Mouse (Mus musculus): ENCODE measurements around the gene Cd70. TPM values are rescaled to one million over a fixed set of nuclear protein-coding genes. Genes with fewer than 3 reads are reported as not detected.
"Not testable (repeated sequence)": the region's sequence is repeated elsewhere in the genome, so short reads cannot be mapped to it uniquely, and the experiment has no call there.

Gene Cd70
- polyA plus RNA-seq, 1 experiment from 2014 or later: not detected

- not testable (repeated sequence) for H3K4me1 ChIP-seq; H3K36me3 ChIP-seq; H3K4me3 ChIP-seq; H3K9me3 ChIP-seq; H3K27me3 ChIP-seq; H3K9ac ChIP-seq; H3K4me2 ChIP-seq; ATAC-seq (ENCODE audit: insufficient number of reproducible peaks, insufficient read depth, low FRiP score, low TSS enrichment, low read depth); H3K27ac ChIP-seq
- 15% methylated on average over 3 of the region's 3 CpGs for whole genome bisulfite sequencing
Observed at GRCm38 (mm10) chr17:57134021-57134420, 15.6 kb downstream of the Cd70 start.

GRCm38 (mm10) chr17:57131793-57132192 is 17.8 kb downstream of the Cd70 start:
- Histone ChIP-seq H3K27ac (no peak overlapping the region), H3K36me3 (no peaks in the 10 kb centered on the region), H3K4me1 (no peaks in the 10 kb centered on the region), H3K27me3 (no peaks in the 10 kb centered on the region), H3K9ac (no peak overlapping the region), H3K4me3 (no peak overlapping the region), H3K9me3 (no peaks in the 10 kb centered on the region), H3K4me2 (no peak overlapping the region)
- ATAC-seq (ENCODE audit: insufficient number of reproducible peaks, insufficient read depth, low FRiP score, low TSS enrichment, low read depth): no peak
- WGBS: 84% methylated on average over 1 of the region's 1 CpGs

- ATAC-seq (ENCODE audit: insufficient number of reproducible peaks, insufficient read depth, low FRiP score, low TSS enrichment, low read depth): no peak
- Histone ChIP-seq H3K4me3 (no peak overlapping the region), H3K9ac (no peak overlapping the region), H3K27ac (no peak overlapping the region), H3K27me3 (no peaks in the 10 kb centered on the region), H3K9me3 (no peaks in the 10 kb centered on the region), H3K36me3 (no peaks in the 10 kb centered on the region), H3K4me1 (no peaks in the 10 kb centered on the region), H3K4me2 (no peak overlapping the region)
- 62% methylated on average over 3 of the region's 3 CpGs for whole genome bisulfite sequencing
Observed at GRCm38 (mm10) chr17:57125853-57126622, 23.5 kb downstream of the Cd70 start.

- WGBS: 81% methylated on average over 4 of the region's 4 CpGs
- ATAC-seq (ENCODE audit: insufficient number of reproducible peaks, insufficient read depth, low FRiP score, low TSS enrichment, low read depth): no peak
- no peaks in the 10 kb centered on the region for H3K36me3 ChIP-seq
Observed at GRCm38 (mm10) chr17:57124792-57125191, 24.8 kb downstream of the Cd70 start.

GRCm38 (mm10) chr17:57123192-57124118 is 26.1 kb downstream of the Cd70 start:
- Histone ChIP-seq H3K27ac (no peak overlapping the region), H3K27me3 (no peaks in the 10 kb centered on the region), H3K9ac (no peak overlapping the region), H3K4me3 (no peak overlapping the region), H3K9me3 (no peaks in the 10 kb centered on the region), H3K4me2 (no peak overlapping the region), H3K4me1 (no peaks in the 10 kb centered on the region), H3K36me3 (no peaks in the 10 kb centered on the region)
- WGBS: 82% methylated on average over 11 of the region's 11 CpGs
- no peak for ATAC-seq (ENCODE audit: insufficient number of reproducible peaks, insufficient read depth, low FRiP score, low TSS enrichment, low read depth)

More at GRCm38 (mm10) chr17:57124792-57125191, 24.8 kb downstream of the Cd70 start:
- H3K4me2 ChIP-seq: no peak overlapping the region
- no peak overlapping the region for H3K27ac ChIP-seq
- no peaks in the 10 kb centered on the region for H3K4me1 ChIP-seq
- H3K4me3 ChIP-seq: no peak overlapping the region
- H3K9me3 ChIP-seq: no peaks in the 10 kb centered on the region
- no peaks in the 10 kb centered on the region for H3K27me3 ChIP-seq
- H3K9ac ChIP-seq: no peak overlapping the region

GRCm38 (mm10) chr17:57121856-57122255 is 27.7 kb downstream of the Cd70 start:
- no peak overlapping the region for H3K27ac ChIP-seq
- WGBS: 64% methylated on average over 2 of the region's 2 CpGs
- H3K4me2 ChIP-seq: no peak overlapping the region
- no peaks in the 10 kb centered on the region for H3K4me1 ChIP-seq
- no peak overlapping the region for H3K4me3 ChIP-seq
- ATAC-seq (ENCODE audit: insufficient number of reproducible peaks, insufficient read depth, low FRiP score, low TSS enrichment, low read depth): no peak
- H3K36me3 ChIP-seq: no peaks in the 10 kb centered on the region
- H3K27me3 ChIP-seq: no peaks in the 10 kb centered on the region
- no peak overlapping the region for H3K9ac ChIP-seq
- no peaks in the 10 kb centered on the region for H3K9me3 ChIP-seq

- Histone ChIP-seq H3K9me3 (no peaks in the 10 kb centered on the region), H3K4me3 (peak overlapping the region; percentile 3; the same call in 1 of the 2 replicates), H3K27ac (no peak overlapping the region), H3K4me1 (no peaks in the 10 kb centered on the region), H3K27me3 (no peaks in the 10 kb centered on the region; the same call in 1 of the 2 replicates), H3K9ac (no peak overlapping the region), H3K4me2 (peak overlapping the region; percentile 31), H3K36me3 (no peaks in the 10 kb centered on the region)
- WGBS: under 1% methylated on average over 11 of the region's 11 CpGs
- peak; percentile 84; the same call in 1 of the 2 replicates for ATAC-seq (ENCODE audit: insufficient number of reproducible peaks, insufficient read depth, low FRiP score, low TSS enrichment, low read depth)
Observed at GRCm38 (mm10) chr17:57118524-57119349, 30.8 kb downstream of the Cd70 start.

- Histone ChIP-seq H3K27me3 (no peaks in the 10 kb centered on the region; the same call in 1 of the 2 replicates), H3K9me3 (no peaks in the 10 kb centered on the region), H3K4me1 (no peaks in the 10 kb centered on the region), H3K36me3 (no peaks in the 10 kb centered on the region), H3K4me3 (no peak overlapping the region), H3K4me2 (no peak overlapping the region), H3K27ac (no peak overlapping the region), H3K9ac (no peak overlapping the region)
- no peak for ATAC-seq (ENCODE audit: insufficient number of reproducible peaks, insufficient read depth, low FRiP score, low TSS enrichment, low read depth)
- WGBS: 75% methylated on average over 2 of the region's 2 CpGs
Observed at GRCm38 (mm10) chr17:57116801-57117200, 32.8 kb downstream of the Cd70 start.

GRCm38 (mm10) chr17:57112768-57113474 is 36.7 kb downstream of the Cd70 start:
- no peak for ATAC-seq (ENCODE audit: insufficient number of reproducible peaks, insufficient read depth, low FRiP score, low TSS enrichment, low read depth)
- Histone ChIP-seq H3K9ac (no peak overlapping the region), H3K27ac (no peak overlapping the region), H3K36me3 (no peaks in the 10 kb centered on the region), H3K9me3 (no peaks in the 10 kb centered on the region), H3K4me2 (no peak overlapping the region), H3K4me1 (no peaks in the 10 kb centered on the region), H3K4me3 (no peak overlapping the region), H3K27me3 (no peaks in the 10 kb centered on the region; the same call in 1 of the 2 replicates)
- WGBS: 85% methylated on average over 10 of the region's 10 CpGs

- no peak for ATAC-seq (ENCODE audit: insufficient number of reproducible peaks, insufficient read depth, low FRiP score, low TSS enrichment, low read depth)
- no peaks in the 10 kb centered on the region for H3K27me3 ChIP-seq
- H3K9me3 ChIP-seq: no peaks in the 10 kb centered on the region
- no peak overlapping the region for H3K4me3 ChIP-seq
- H3K4me2 ChIP-seq: no peak overlapping the region
- H3K27ac ChIP-seq: no peak overlapping the region
- WGBS: 86% methylated on average over 1 of the region's 1 CpGs
- H3K9ac ChIP-seq: no peak overlapping the region
- H3K4me1 ChIP-seq: peaks cover 8% of the 10 kb centered on the region; the same call in 1 of the 2 replicates
- no peaks in the 10 kb centered on the region for H3K36me3 ChIP-seq
Observed at GRCm38 (mm10) chr17:57110005-57110404, 39.6 kb downstream of the Cd70 start.

Measured in embryonic facial prominence, embryonic 13.5 days (tissue).